Mouse (Mus musculus) left cerebral cortex, postnatal 10 days (tissue): ENCODE data around the gene Gm21746. TPM values are rescaled to one million over a fixed set of nuclear protein-coding genes. Genes with fewer than 3 reads are reported as not detected.
"Not testable (repeated sequence)": the region's sequence is repeated elsewhere in the genome, so short reads cannot be mapped to it uniquely, and the experiment has no call there.

Source experiments
- DNase-seq, 2 experiments: peaks; one replicate each; pipeline ENCODE4 v3.0.0; 2021 to 2022; ENCODE audit warnings: low spot score in 2 of 2, mixed read lengths in 1 of 2; ENCODE audit errors: extremely low spot score in 1 of 2
- intact Hi-C: fragments of 180-260 bp; cut with DNase I; formaldehyde crosslinking; loops from one replicate; pipeline ENCODE4 v1.15.1; 2025
- total RNA-seq, 2 experiments: library from RNA; stranded (reverse); gene quantifications; 2 replicates each; pipeline ENCODE4 v1.2.3; 2021

The Gm21746 gene
- not detected for total RNA-seq

GRCm38 (mm10) chrY:6237895-6238294, at the start of gene Gm21746:
TSS of gene Gm21746 (minus strand) at chrY:6237995.
- intact Hi-C loops: not testable (repeated sequence)

GRCm38 (mm10) chrY:6266798-6267197, 29.0 kb upstream of the Gm21746 start, which contains the start of gene Gm20873:
TSS of gene Gm20873 (plus strand) at chrY:6267098.
- intact Hi-C loops, DNase-seq: not testable (repeated sequence)

More at GRCm38 (mm10) chrY:6237895-6238294, at the start of gene Gm21746:
- not testable (repeated sequence) for DNase-seq

Other genes starting within 250 kb of the Gm21746 start
- gene Gm20873, start 29.1 kb upstream of the Gm21746 start, total RNA-seq: not detected